8 mouse cellular contexts compared by ENCODE assay signal in genomic region chr19:4625829-4626535, GRCm38 (mm10). TPM values are rescaled to one million over a fixed set of nuclear protein-coding genes. Genes with fewer than 3 reads are reported as not detected.
DNase-seq lines count a peak whose midpoint lies in the region; ATAC-seq and TF ChIP-seq lines count a peak whose summit lies in the region.

No protein-coding gene starts in this region.

- 3% methylated on average over 35 of the region's 35 CpGs for WGBS in heart, embryonic 11.5 days (ENCODE audit: insufficient replicate concordance)
- 3% methylated on average over 25 of the region's 35 CpGs for WGBS in embryonic facial prominence, embryonic 14.5 days
- 1% methylated on average over 35 of the region's 35 CpGs for WGBS in limb, embryonic 13.5 days
- WGBS in stomach, embryonic 14.5 days: under 1% methylated on average over 35 of the region's 35 CpGs

- H3ac ChIP-seq in C2C12 (ENCODE audit: control insufficient read depth, insufficient read length, low read depth): peak overlapping the region; percentile 92

- peak; percentile 52 for ATAC-seq in heart, embryonic 11.5 days (replicated peaks; ENCODE audit: insufficient number of reproducible peaks, low FRiP score, low TSS enrichment)
- peak; percentile 60 for ATAC-seq in embryonic facial prominence, embryonic 14.5 days (ENCODE audit: low read depth)
- ATAC-seq in limb, embryonic 13.5 days (ENCODE audit: low FRiP score, low read depth): peak; percentile 62
- ATAC-seq in stomach, embryonic 14.5 days (ENCODE audit: insufficient number of reproducible peaks, insufficient read depth, low FRiP score, low read depth): peak; percentile 69

- H3K27me3 ChIP-seq in heart, embryonic 11.5 days (ENCODE audit: control insufficient read depth, insufficient read depth, low read length): no peaks in the 10 kb centered on the region
- H3K27me3 ChIP-seq in C2C12 (ENCODE audit: control insufficient read depth, insufficient read depth, insufficient read length): no peaks in the 10 kb centered on the region
- no peaks in the 10 kb centered on the region for H3K27me3 ChIP-seq in embryonic facial prominence, embryonic 14.5 days (replicated peaks; ENCODE audit: control insufficient read depth, insufficient read depth, low read length)
- no peaks in the 10 kb centered on the region for H3K27me3 ChIP-seq in limb, embryonic 13.5 days
- no peaks in the 10 kb centered on the region for H3K27me3 ChIP-seq in stomach, embryonic 14.5 days (ENCODE audit: control insufficient read depth, insufficient read depth, low read length)

- H3K4me1 ChIP-seq in heart, embryonic 11.5 days (ENCODE audit: control insufficient read depth, insufficient read depth, low read length): peaks cover 17% of the 10 kb centered on the region
- peaks cover 19% of the 10 kb centered on the region for H3K4me1 ChIP-seq in embryonic facial prominence, embryonic 14.5 days (ENCODE audit: control insufficient read depth, insufficient read depth, low read length)
- H3K4me1 ChIP-seq in limb, embryonic 13.5 days: peaks cover 41% of the 10 kb centered on the region
- peaks cover 12% of the 10 kb centered on the region; the same call in 1 of the 2 replicates for H3K4me1 ChIP-seq in stomach, embryonic 14.5 days (ENCODE audit: control insufficient read depth, insufficient read depth, low read length)

- H3K9me3 ChIP-seq in heart, embryonic 11.5 days (replicated peaks; ENCODE audit: control insufficient read depth, low read length): no peaks in the 10 kb centered on the region
- no peaks in the 10 kb centered on the region for H3K9me3 ChIP-seq in embryonic facial prominence, embryonic 14.5 days (ENCODE audit: control insufficient read depth, low read length)
- no peaks in the 10 kb centered on the region for H3K9me3 ChIP-seq in limb, embryonic 13.5 days
- no peaks in the 10 kb centered on the region for H3K9me3 ChIP-seq in stomach, embryonic 14.5 days (ENCODE audit: control insufficient read depth, low read depth, low read length)

- no peak for DNase-seq in heart, adult 9 months (ENCODE audit: low spot score in 2 of 2)
- DNase-seq in embryonic facial prominence, embryonic 14.5 days (ENCODE audit: low spot score): peak; percentile 55
- DNase-seq in ovary, postnatal 10 days (ENCODE audit: low spot score): no peak
- DNase-seq in urinary bladder, postnatal 10 days (ENCODE audit: low spot score): no peak

- H3K36me3 ChIP-seq in heart, embryonic 11.5 days (ENCODE audit: control insufficient read depth, insufficient read depth, low read length): peaks cover 6% of the 10 kb centered on the region
- H3K36me3 ChIP-seq in C2C12 (ENCODE audit: control insufficient read depth, insufficient read depth): peaks cover 11% of the 10 kb centered on the region
- H3K36me3 ChIP-seq in embryonic facial prominence, embryonic 14.5 days (ENCODE audit: control insufficient read depth, insufficient read depth, low read length): peaks cover 33% of the 10 kb centered on the region; the same call in 1 of the 2 replicates
- H3K36me3 ChIP-seq in limb, embryonic 13.5 days: peaks cover 30% of the 10 kb centered on the region
- H3K36me3 ChIP-seq in stomach, embryonic 14.5 days (ENCODE audit: control insufficient read depth, insufficient read depth, low read length): peaks cover 30% of the 10 kb centered on the region

- peak overlapping the region; percentile 92 for H3K4me3 ChIP-seq in heart, embryonic 11.5 days (ENCODE audit: low read depth, low read length)
- H3K4me3 ChIP-seq in C2C12 (ENCODE audit: insufficient read depth, poor library complexity, severe bottlenecking): peak overlapping the region; percentile 64
- peak overlapping the region; percentile 89 for H3K4me3 ChIP-seq in embryonic facial prominence, embryonic 14.5 days (ENCODE audit: low read depth, low read length)
- peak overlapping the region; percentile 84 for H3K4me3 ChIP-seq in limb, embryonic 13.5 days
- peak overlapping the region; percentile 68 for H3K4me3 ChIP-seq in stomach, embryonic 14.5 days (ENCODE audit: low read depth, low read length)

- H3K27ac ChIP-seq in heart, embryonic 11.5 days (ENCODE audit: low read depth, low read length): peak overlapping the region; percentile 84
- H3K27ac ChIP-seq in embryonic facial prominence, embryonic 14.5 days (replicated peaks; ENCODE audit: low read depth, low read length): peak overlapping the region; percentile 92
- H3K27ac ChIP-seq in limb, embryonic 13.5 days: peak overlapping the region; percentile 92
- peak overlapping the region; percentile 89 for H3K27ac ChIP-seq in stomach, embryonic 14.5 days (ENCODE audit: low read length)

- peak overlapping the region; percentile 98 for H3K9ac ChIP-seq in heart, embryonic 11.5 days (ENCODE audit: low read depth, low read length)
- peak overlapping the region; percentile 95 for H3K9ac ChIP-seq in embryonic facial prominence, embryonic 14.5 days (ENCODE audit: low read depth, low read length)
- H3K9ac ChIP-seq in limb, embryonic 13.5 days: peak overlapping the region; percentile 94
- H3K9ac ChIP-seq in stomach, embryonic 14.5 days (replicated peaks; ENCODE audit: low read depth, low read length): peak overlapping the region; percentile 87

- peak overlapping the region; percentile 91 for H3K4me2 ChIP-seq in heart, embryonic 11.5 days
- peak overlapping the region; percentile 74 for H3K4me2 ChIP-seq in embryonic facial prominence, embryonic 14.5 days (ENCODE audit: low read depth, low read length)
- peak overlapping the region; percentile 85 for H3K4me2 ChIP-seq in limb, embryonic 13.5 days (replicated peaks)
- H3K4me2 ChIP-seq in stomach, embryonic 14.5 days (replicated peaks; ENCODE audit: low read depth, low read length): peak overlapping the region; percentile 75

- peaks cover 19% of the 10 kb centered on the region for H3K79me2 ChIP-seq in C2C12 (ENCODE audit: control insufficient read depth, insufficient read depth)

- H3K79me3 ChIP-seq in C2C12 (ENCODE audit: low read depth): peaks cover 8% of the 10 kb centered on the region

- TF ChIP-seq CTCF in C2C12 (IDR thresholded peaks at IDR 0.05; ENCODE audit: control insufficient read depth, insufficient read depth, insufficient read length): no peak

TF ChIP-seq in C2C12, 6 proteins besides CTCF, POLR2A, EP300 and RAD21:
- no peak for TF ChIP-seq MYOG (IDR thresholded peaks at IDR 0.05; ENCODE audit: control insufficient read depth, extremely low read depth, insufficient read length)
- TF ChIP-seq CEBPB (IDR thresholded peaks at IDR 0.05; ENCODE audit: low read depth): no peak
- no peak for TF ChIP-seq USF1 (IDR thresholded peaks at IDR 0.05; ENCODE audit: low read depth)
- TF ChIP-seq FOSL1 (IDR thresholded peaks at IDR 0.05; ENCODE audit: insufficient read depth, low read length, poor library complexity, severe bottlenecking): no peak
- no peak for TF ChIP-seq MYOD1 (IDR thresholded peaks at IDR 0.05; ENCODE audit: control insufficient read depth, insufficient read length, low read depth)
- no peak for TF ChIP-seq MAX (IDR thresholded peaks at IDR 0.05)

RNA-seq across cellular contexts. Expression of gene Rce1, which starts 0.5 kb away (rescaled TPM):
- polyA plus RNA-seq in heart, embryonic 11.5 days (2014; fragmentation: Nextera tagmentation; extraction: Ambion mirVana): 39.0 and 39.9 TPM in 2 replicates
- polyA plus RNA-seq in C2C12 (2012; fragmentation: generic; extraction: Trizol): 56.9 TPM
- 52.1 and 62.8 TPM in 2 replicates for polyA plus RNA-seq in embryonic facial prominence, embryonic 14.5 days (2014; fragmentation: Nextera tagmentation; extraction: Ambion mirVana)
- polyA plus RNA-seq in limb, embryonic 13.5 days (2015; fragmentation: Nextera tagmentation; extraction: Ambion mirVana): 65.2 and 66.7 TPM in 2 replicates
- 62.2 and 69.6 TPM in 2 replicates for polyA plus RNA-seq in stomach, embryonic 14.5 days (2014; fragmentation: Nextera tagmentation; extraction: Ambion mirVana)

RNA-seq across cellular contexts. Expression of gene Lrfn4, which starts 10.5 kb away (rescaled TPM):
- 4.7 TPM in 2 replicates for polyA plus RNA-seq in heart, embryonic 11.5 days (2014; fragmentation: Nextera tagmentation; extraction: Ambion mirVana)
- 40.8 TPM for polyA plus RNA-seq in C2C12 (2012; fragmentation: generic; extraction: Trizol)
- 7.4 and 9.7 TPM in 2 replicates for polyA plus RNA-seq in embryonic facial prominence, embryonic 14.5 days (2014; fragmentation: Nextera tagmentation; extraction: Ambion mirVana)
- polyA plus RNA-seq in limb, embryonic 13.5 days (2015; fragmentation: Nextera tagmentation; extraction: Ambion mirVana): 6.2 and 6.4 TPM in 2 replicates
- polyA plus RNA-seq in stomach, embryonic 14.5 days (2014; fragmentation: Nextera tagmentation; extraction: Ambion mirVana): 8.3 and 11.3 TPM in 2 replicates
